Mouse (Mus musculus) gonadal fat pad, adult 2 months (tissue): ENCODE measurements around the gene Cc2d2b. TPM values are rescaled to one million over a fixed set of nuclear protein-coding genes. Genes with fewer than 3 reads are reported as not detected.
A peak's percentile ranks its signal among the peaks of the same experiment; 100 is the strongest.

Experiments
- DNase-seq: peaks from one replicate; pipeline ENCODE4 v3.0.0-alpha.2; 2012; ENCODE audit warnings: low read depth
- polyA plus RNA-seq: library from polyadenylated mRNA; depleted of rRNA; stranded (reverse); fragments of >200 nt; gene quantifications from 2 replicates; pipeline ENCODE4 v1.2.3, GENCODE M21; 2012

Gene Cc2d2b
- polyA plus RNA-seq, 1 experiment = 0.05 TPM

GRCm38 (mm10) chr19:40754311-40754710, 5.8 kb downstream of the Cc2d2b start:
- no peak for DNase-seq

- DNase-seq = no peak
These were observed 11.5 kb downstream of the Cc2d2b start for GRCm38 (mm10) chr19:40760071-40760470.

DNA sequence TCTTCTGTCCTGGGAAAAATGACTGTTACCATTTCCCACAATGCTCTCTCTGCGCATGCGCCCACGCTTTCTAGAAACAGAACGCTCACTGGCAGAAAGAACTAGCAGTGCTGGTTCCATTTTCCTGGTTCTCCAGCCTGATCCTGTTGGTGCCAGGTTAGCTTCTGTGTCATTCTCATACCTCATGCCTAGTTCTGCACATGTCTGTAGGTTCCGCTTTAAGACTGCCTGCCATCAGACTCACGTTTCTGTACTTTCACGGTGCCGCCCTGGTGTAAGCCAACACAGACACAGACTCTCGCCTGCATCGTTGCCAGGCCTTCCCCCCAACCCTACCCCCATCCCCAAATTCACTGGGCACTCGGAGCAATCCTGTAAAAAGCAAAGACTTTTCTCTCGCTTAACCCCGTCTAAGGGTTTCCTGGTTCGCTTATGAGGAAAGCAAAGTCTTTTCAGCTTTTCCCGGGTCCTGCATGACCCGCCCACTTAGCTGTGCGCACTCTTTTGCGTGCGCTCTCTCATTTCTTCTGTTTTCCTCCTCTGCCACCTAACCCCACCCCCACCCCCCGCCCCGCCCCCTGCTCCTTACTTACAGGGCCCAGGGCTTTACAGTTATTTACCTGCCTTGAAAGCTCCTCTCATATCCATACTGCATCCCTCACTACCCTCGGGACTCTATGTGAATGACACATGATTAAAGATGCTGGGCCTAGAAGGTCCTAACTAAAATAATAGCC, 13.6 kb downstream of the Cc2d2b start:
- DNase-seq = peak; percentile 17

- no peak for DNase-seq
These were observed 18.6 kb downstream of the Cc2d2b start for GRCm38 (mm10) chr19:40767189-40767588.

- no peak for DNase-seq
These were observed 20.8 kb downstream of the Cc2d2b start for GRCm38 (mm10) chr19:40769341-40769770.

DNA sequence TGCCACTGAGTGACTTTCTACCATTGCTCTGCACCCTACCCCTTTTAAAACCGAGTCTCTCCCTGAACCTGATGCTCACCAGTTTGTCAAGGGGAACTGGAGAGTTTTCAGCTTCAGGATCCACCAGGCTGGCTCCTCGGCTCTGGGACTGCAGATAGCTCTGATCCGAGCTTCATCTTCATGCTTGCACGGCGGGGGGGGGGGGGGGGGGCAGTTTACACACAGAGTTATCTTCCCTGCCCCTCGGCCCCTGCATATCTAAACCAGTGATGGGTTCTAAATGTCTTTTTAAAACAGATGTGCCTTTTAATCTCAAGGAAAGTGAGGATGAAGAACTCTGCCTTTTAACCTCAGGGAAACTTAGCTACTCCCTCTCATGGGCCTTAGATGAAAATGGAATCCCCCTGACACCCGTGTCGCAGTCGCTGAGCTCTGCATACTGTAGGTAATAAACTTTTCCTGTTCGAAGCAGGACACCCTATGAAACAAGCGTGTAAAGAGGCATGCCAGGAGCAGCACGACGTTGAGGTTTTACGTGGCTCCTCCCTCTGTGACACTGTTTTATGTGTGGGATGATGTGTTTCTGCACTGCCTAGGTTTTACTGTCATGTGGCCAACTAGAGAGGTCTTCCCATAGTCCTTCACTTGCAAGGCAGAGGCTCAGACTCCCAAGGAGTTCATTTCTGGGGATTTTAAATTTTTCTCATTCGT, 39.6 kb downstream of the Cc2d2b start:
- DNase-seq = no peak

DNA sequence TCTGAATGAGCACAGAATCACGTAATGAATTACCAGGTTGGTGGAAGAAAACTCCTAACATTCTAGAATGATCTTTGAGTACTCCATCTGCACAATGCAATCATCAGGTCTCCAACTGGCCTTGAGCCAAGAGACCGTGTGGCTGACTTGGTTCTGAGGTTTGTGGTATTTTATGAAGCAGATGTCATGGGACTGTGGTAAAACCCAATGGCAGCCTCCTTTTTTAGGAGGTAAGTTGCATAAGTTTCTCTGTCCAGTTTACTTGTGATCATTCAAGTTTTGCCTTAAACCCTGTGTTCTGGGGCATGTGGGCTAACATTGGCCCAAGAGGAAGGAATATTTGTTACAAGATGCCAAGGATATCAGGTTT, 40.1 kb downstream of the Cc2d2b start:
- no peak for DNase-seq

GRCm38 (mm10) chr19:40805176-40805737, 56.7 kb downstream of the Cc2d2b start:
- DNase-seq = no peak

GRCm38 (mm10) chr19:40809858-40810257, 61.3 kb downstream of the Cc2d2b start:
- no peak for DNase-seq

GRCm38 (mm10) chr19:40811840-40812239, 63.3 kb downstream of the Cc2d2b start:
- DNase-seq = no peak

GRCm38 (mm10) chr19:40812778-40813177, 64.2 kb downstream of the Cc2d2b start:
- DNase-seq = no peak

GRCm38 (mm10) chr19:40813385-40813784, 64.8 kb downstream of the Cc2d2b start:
- no peak for DNase-seq

DNA sequence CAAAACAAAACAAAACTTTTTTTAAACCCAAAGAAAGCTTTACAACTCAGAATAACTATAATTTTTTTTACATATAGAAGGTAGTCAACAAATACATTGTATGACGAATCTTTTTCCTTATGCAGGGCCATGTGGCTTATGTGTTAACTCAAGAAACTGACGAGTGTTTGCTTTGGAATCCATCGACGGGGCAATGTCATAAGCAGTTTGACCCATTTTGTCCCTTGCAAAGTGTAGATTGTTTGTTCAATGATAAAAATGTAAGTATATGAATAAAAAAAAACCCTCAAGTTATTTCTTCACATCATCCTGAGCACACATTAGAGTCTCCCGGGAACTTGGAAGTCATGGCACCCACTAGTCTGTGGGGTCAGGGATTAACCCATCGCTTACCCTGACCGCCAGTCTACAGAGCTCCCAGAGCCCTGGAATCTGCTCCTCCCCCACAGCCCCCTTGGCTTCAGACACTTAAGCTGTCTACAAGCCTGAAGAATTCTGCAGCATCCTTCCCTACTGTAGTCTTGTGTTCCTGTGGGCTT, 67.2 kb downstream of the Cc2d2b start:
- no peak for DNase-seq

DNA sequence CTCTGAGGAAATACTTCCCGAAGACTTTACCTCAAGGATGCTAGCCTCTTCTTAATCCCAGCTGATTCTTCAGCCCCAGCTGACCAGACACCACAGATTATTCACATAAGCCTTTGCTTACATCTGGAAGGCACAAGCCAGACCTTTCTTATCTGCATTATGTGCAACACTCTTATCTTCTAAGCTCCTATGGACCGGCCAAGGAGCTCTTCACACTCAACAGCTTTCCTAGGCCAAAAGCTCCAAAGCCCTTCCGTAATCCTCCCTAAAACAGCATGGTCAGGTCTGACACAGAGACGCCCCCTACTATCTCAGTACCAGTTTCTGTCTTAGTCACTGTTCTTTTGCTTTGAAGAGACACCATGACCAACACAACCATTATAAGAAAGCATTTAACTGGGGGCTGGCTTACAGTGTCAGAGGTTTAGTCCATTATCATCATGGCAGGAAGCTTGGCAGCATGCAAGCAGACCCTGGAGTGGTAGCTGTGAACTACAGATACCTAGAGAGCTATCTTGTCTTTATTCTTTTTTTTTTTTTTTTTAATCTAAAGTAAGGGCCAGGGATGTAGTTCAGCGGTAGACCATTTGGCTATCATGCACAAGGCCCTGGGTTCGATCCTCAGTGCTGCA, 69.5 kb downstream of the Cc2d2b start:
- no peak for DNase-seq

GRCm38 (mm10) chr19:40818764-40819163, 70.2 kb downstream of the Cc2d2b start:
- no peak for DNase-seq

DNA sequence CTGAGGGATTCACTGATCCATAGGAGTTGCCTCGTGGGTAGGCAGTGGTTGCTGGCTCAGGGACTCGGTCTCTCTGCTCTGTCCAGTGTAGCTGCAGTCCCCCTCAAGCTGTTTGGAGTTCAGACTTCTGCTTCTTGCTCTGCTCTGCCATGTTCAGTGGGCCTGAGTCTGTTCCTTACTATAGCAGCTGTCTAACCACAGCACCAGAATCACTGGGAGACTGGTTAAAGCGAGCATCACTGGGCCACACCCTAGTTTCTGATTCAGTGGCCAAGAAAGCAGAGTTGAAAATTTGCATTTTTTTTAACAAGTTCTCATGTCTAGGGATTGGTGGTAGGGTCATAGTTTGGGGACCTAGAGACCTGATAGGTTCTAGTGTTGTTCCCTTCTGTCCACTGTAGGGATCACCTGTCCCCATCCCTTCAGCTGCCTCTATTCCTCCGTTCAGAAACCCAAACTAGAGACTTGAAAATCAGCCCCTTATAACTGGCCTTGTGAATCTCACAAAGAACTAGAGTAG, 72.8 kb downstream of the Cc2d2b start:
- no peak for DNase-seq

DNA sequence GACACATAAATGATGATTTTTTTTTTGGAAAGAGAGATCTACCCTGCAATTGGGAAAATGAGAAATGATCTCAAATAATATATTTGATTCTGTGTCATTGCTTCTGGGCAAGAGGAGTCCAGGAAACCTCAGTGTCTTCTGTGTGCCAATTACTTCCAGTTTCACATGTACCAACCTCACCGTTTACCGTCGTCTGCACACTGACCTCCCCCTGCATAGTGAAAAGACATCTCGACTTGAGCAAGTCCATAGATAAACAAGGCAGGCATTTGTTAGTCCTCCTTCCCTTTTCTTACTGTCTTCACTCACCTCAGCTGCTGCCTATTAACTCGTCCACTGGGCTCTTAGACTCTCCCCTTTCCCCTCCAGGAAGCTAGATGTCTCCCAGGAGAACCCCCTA, 77.1 kb downstream of the Cc2d2b start:
- no peak for DNase-seq

DNA sequence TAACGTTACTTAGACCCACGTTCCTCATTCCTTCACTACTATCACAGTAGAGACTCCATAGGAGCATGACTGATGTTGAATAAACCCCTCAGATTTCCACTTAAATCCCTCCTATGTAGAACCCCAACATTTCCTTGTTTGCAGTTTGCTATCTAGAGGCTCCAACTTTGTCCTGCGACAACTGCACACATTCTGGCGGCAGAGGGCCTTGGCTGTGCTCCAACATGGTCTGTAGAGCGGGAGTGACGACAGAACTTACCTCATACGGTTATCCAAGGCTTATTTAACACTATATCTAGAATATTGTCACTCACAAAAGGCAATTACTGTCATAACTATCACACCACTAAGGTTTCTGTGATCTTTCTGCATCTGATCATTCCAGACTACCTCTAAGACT, 78.2 kb downstream of the Cc2d2b start:
- DNase-seq = no peak

GRCm38 (mm10) chr19:40830198-40830597, 81.6 kb downstream of the Cc2d2b start:
- no peak for DNase-seq

GRCm38 (mm10) chr19:40830703-40831415, 82.3 kb downstream of the Cc2d2b start, which contains the start of gene Ccnj:
Gene Ccnj, plus strand, starts transcription at chr19:40831279.
- DNase-seq = no peak
